Mouse (Mus musculus) adrenal gland, postnatal 10 days (tissue): Measurements from ENCODE around the gene Pafah1b2. TPM values are rescaled to one million over a fixed set of nuclear protein-coding genes. Genes with fewer than 3 reads are reported as not detected.
A peak's percentile ranks its signal among the peaks of the same experiment; 100 is the strongest.

Experiments used
- DNase-seq: peaks from one replicate; pipeline ENCODE4 v3.0.0; 2021; ENCODE audit warnings: mixed read lengths
- total RNA-seq, 2 experiments: library from RNA; stranded (reverse); gene quantifications; 2 replicates each; pipeline ENCODE4 v1.2.3; 2021

The Pafah1b2 gene
- total RNA-seq, 2 experiments from 2014 or later = 118 to 119 TPM

DNA sequence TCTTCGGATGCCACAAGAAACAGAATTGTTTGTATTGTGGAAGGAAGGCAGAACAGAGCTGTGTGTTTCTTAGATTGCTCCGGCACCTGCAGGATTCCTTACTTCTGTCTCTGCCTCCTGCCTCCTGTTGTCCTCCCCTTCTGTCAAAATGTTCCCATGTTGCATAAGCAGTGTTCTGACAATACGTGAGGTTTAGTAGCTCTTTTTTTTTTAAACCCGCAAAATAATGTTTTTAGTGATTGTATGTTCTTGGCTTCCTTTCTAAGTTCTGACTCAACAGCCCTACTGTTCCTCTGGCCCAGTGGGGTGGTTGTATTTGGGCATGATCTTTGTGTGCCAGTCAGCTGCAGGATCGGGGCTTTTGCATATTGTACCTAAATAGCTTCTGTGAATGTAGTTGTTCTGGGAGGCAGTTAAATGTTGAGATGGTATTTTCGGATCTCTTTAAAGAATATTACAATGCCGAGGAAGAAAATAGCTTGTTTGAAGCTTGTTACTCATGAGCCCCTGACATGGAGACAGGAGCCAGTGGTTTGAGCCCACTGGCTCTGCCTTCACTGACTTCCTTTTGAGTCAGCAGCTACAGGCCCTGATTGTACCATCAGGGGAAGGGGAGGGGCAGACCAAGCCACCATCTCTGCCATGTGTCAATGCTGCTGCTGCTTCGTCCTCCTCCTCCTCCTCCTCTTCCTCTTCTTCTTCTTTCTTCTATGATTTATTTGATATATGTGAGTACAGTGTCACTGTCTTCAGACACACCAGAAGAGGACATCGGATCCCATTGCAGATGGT, 13.8 kb upstream of the Pafah1b2 start:
- DNase-seq = no peak

DNA sequence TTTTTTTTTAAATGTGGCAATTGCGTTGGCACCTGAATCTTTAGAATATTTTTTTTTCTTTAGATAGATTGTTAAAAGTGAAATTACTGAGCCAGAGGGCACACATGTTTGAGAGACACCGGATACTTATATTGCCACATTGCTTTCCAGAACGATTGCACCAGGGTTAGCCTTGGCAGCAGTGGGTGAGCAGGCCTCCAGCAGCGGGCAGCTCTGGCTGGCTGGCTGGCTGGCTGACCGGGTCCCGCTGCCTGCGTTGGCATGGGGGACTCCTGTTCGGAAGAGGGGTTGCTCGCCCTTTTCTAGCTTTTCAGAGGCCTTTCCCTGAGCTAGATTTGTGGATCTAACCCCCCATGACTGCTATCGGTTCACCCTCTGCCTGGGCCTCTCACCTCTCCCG, 11.1 kb upstream of the Pafah1b2 start:
- peak; percentile 68 for DNase-seq

DNA sequence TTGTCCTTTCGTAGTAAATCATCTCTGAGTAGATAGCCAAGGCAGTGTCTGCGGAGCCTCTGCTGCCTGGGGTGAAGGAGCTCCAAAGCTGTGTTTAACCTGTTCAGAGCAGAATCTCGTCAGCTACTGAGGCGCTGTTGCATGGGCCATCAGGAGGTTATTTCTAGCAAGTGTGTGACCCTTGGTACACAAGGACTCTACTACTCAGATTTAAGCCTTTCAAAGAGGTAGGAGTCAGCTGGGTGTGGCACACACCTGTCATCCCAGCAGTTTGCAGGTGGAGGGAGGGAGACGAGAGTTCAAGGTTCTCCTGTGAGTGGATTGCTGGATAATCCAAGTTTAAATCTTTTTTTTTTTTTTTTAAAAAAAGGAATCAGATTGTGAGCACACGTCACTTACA, 7.5 kb upstream of the Pafah1b2 start:
- DNase-seq = no peak

DNA sequence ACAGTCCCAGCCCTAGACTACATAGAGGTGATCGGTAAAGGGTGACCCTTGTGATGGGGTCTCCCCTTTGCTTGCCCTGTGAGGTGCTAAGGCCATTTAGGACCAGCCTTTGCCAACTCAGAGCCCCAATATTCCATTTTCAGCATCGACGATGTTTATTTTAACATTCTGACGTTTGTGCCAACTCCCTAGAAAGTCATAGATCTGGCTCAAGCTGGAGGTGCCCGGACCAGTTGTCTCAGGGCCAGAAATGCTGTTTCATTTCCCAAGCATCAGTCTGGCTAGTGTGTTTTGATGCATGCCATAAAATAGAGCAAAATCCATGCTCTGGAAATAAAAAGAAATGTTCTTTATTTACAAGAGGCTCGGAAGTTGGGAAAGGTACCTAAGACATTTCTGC, 5.8 kb upstream of the Pafah1b2 start:
- peak; percentile 42 for DNase-seq

DNA sequence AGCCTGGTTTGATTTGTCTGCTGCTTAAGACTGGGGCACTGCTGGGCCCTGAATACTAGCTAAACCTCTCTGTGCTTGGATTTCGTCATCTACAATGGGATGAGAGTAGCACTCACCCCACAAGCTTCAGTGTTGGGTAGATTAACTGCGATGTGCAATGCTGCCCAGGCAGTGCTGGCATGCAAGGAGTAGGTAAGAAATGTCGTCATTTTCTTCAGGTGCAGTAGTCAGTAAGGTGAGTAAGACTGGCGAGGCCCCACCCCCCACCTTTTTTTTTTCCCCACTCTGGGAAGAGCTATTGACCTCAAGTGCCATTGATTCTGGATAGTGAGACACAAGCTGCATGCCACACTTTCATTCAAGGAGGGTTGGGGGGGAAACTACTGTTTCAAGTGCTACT, 3.9 kb upstream of the Pafah1b2 start:
- no peak for DNase-seq

DNA sequence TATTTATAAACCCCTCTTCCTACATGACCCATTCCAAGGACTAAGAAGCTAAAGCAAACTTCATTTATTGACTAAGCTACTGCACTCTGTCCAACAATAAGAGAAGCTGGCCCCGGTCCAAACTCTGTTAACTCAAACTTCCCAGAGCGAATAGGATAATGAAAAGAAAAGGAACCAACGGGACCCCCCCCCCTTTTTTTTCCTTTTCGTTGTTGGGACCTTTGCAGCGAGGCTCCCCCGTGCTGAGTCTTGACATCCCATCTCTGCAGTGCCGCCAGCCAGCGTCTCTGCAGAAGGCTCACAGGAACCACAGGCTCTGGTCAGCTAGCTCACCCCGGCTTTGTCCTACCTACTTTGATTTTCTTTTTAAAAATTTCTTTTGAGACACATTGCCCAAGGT, 3.3 kb upstream of the Pafah1b2 start:
- peak; percentile 80 for DNase-seq

DNA sequence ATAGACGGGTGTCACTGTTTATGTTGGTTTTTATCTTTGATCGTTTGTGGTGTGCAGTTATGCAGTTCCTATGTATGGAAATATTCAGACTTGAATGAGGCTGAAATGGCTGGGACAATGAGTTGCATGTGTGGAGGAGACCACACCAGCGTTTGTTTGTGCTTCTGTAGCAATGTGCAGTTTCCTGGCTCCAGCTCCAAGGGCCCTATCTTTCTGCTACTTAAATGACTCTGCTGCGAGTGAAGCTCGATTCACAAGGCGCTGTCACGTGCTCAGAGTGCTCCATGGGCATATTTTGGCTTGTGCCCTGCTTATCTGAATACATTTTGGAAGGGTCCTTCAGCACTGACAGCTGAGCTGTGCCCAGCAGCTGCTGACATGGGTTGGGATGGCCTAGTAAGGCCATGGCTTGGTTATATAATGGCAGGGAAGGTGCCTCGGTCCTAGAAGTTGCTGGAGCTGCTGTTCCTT, 2.6 kb upstream of the Pafah1b2 start:
- peak; percentile 57 for DNase-seq

DNA sequence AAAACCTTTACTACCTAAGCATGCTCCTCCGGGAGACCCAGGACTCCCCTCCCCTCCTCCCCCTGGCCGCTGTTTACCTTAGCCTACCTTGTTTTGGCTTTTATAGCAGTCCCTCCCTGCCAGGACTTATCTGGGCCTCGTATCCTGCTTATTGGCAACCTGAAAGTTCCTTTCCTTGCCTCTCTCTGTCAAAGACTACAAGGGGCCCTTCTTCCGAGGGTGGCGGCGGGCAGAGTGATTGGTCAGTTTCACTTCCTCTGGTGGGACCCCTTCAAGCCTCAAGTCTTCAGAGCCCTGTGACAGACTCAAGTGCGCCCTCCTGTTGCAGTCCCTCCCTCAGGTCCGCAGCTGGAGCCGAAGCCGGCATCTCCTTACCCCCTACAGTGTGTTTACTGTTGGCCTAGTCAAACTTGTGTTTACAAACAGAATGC, 1.8 kb upstream of the Pafah1b2 start:
- DNase-seq = peak; percentile 53

DNA sequence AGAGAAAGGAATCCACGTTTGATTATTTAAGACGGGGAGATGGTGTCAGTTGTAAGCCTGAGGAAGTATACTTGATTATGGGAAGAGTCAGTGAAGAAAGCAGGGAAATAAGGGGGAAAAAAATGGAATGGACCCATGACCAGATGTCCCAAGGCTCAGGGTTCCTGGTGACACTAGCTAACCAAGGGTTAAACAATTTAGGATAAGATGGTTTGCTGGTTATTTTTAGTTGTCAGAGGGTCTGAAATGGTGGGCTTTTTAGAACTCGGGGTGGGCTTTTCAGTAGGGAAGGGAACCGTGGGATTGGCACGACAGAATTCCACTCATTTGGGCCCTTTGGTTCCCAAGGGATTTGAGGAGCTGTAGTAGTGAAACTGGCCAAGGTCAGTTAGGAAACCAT, 1.1 kb upstream of the Pafah1b2 start:
- no peak for DNase-seq

DNA sequence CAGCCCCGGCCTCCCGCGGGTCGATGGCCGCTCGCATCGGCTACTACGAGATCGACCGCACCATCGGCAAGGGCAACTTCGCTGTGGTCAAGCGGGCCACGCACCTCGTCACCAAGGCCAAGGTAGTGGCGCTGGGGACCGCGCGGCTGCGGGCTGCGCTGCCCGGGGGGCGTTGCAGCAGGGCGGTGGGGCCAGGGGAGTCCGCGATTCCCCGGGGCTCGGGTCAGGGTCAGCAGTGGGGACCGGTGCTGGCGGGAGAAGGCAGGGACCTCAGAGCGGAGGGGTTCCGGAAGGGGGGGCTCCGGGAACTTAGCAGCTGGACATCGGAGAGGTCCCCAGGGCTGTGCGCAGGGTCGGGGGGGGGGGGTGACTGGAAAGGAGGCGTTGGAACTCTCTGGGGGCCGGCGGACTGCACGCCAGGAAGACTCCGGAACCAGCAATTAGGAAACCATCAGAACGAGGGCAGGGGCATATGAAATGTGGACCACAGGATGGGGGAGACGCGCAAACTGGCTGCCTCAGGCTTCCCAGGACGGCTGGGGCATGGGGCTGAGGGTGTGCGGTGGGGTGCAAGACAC, 608 bp upstream of the Pafah1b2 start:
- peak; percentile 71 for DNase-seq

DNA sequence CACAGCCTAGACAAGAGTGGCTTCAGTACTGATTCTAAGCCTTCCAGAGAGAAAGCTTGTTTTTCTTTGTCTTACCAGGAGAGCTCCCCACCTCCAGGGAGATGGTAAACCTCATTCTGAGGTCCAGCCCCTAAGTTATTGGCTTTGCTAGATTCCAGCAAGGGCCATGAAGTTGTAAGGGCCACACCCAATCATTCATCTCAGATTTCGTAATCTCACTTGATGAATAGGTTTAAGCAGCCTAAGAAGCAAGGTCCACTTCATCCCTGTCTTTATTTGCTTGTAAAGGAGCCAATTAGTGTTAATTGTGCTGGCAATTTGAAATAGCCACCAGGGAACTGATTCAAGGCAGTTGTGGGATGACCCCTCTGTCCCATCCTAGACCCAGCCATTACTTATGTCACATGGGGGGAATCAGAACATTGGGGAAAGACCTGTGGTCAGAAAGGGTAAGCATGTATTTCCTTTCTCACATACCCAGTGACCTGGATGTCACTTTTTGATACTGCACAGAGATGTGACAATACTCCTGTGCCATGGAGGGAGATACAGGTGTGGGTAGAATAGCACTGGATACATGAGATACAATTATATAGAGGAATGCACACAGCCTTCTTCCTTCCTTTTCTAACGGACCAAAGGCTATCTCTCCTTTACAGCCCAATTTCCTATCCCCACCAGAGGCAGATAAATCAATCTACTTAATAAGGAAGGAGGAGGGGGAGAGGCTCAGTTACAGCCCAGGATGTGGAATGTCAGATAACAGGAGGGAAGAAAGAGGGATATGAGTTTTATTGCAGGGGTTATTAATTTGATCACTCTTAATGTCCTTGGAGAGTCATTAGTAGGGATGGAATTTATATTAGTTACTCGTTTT, 1.2 kb downstream of the Pafah1b2 start:
- DNase-seq = no peak

DNA sequence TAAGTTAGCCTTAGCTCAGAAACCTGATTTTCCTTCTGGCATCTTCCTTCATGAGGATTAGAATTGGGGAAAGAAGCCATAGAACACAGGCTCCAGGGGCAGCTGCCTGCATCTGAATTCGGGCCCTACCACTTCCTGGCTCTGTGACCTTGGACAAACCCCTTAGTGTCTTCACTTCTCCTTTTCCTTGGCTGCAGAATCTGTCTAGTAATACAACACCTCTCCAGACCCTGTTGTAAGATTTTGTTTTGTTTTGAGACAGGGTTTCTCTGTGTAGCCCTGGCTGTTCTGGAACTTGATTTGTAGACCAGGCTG, 2.9 kb downstream of the Pafah1b2 start:
- no peak for DNase-seq

DNA sequence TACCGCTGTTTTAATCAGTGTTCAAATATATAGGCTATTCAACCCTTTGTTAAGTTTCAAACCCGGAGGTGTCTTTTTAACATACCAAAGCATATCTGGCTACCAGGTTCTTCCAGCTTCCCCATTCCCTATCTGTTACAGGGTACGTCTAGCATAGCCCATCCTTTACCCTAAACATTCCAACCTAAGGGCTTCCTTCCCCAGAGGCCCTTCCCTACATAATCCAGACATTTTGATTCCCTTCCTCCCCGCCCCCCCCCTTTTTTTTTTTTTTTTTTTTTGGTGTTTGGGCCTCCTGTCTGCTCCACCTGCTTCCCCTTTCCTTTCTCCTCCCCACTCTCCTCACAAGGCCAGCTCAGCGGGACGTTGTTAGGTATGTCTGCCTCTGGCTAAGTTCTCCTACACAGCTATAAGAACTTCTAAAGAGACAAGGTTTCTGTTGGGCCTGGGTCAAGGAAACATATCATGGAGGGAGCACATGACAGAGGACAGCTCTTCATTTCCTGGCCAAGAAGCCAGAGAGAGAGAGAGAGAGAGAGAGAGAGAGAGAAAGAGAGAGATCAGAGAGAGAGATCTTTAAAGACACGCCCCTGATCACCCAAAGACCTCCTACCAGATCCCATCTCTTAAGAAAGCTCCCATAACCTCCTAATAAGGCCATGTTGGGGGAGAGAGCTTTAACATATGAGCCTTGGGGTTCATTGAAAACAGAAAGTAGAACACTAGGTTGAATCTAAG, 3.4 kb downstream of the Pafah1b2 start:
- no peak for DNase-seq

DNA sequence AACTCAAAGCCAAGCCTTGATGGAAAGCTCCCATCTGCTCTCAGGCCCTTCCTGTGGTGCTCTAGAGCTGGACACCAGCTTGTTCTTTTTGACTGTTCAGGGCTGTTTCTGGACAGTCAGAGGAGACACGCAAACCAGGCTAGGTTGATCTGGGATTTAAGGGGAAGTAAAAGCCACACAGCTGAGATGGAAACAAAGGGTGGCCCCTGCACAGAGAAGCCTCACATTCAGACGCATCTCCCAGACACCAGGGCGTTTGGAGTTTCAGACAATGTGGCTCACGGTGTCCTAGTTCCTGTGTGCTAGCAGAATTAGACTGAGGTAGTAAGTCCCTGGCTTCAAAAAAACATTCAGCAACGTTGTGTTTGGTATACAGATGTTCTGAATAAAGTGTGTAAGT, 6.3 kb downstream of the Pafah1b2 start:
- no peak for DNase-seq

DNA sequence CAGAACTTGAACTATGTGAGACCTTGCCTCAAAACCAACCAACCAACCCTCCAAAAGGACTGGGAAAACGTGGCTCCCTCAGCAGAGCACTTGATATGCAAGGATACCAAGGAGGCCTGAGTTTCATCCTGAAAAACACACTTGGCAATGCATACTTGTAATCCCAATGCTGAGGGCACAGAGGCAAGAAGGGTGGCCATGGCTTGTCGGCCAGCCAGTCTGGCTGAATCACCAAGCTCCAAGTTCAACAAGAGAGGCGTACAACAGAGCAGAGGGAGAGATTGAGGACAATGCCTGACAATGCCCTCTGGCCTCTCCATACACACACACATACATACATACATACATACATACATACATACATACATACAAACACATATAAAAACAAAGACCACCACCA, 8.0 kb downstream of the Pafah1b2 start:
- DNase-seq = no peak

DNA sequence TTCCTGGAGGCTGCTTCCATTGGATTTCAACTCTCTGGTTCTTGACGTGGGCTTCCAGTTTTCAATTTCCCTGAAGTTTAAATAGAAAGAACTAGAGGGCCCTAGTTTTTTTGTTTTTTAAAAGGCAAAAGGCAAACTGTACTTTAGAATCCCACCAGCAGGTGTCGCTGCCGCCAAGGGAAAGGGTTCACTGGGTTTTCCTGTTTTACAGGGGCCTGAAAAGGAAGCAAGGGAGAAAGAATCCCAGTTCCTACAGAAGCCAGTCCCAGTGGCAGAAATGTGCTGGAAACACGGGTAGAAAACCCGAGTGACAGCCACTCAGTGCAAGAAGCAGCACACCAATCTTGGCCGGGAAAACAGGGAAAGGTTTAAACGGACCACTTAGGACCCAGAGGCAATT, 8.8 kb downstream of the Pafah1b2 start:
- peak; percentile 92 for DNase-seq

DNA sequence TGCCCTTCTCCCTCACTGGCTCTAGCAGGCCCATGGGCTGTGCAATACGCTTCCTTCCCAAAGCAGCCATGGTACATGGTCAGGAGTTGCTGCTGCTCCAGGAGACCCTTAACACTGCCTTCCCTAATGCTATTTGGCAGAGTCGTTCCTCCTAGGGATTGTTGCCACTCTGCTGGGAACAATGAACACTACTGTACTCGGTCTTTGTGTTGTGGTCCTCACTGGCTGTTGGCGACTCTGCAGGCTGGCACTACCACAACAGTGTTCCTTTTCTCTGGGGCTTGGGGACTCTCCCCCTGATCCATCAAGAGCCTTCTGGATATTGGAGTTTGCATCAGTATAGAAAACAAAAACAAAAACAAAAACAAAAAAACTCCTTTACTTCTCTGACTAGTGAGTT, 13.5 kb downstream of the Pafah1b2 start:
- no peak for DNase-seq

DNA sequence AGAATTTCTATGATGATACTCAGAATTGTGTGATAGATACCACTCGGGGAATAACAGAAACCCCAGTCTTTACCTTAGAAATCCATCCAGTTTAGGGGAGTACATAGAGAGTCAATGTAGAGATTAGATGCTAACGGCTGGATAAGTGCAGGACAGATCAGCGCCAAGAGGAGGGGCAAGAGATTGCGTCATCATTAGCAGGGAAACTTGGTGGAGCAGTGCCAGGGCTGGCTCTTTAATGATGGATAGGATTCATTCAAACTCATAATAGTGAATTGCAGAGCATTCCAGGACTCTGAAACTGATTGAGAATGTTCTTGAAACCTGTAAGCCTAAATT, 27.3 kb downstream of the Pafah1b2 start:
- DNase-seq = peak; percentile 86

DNA sequence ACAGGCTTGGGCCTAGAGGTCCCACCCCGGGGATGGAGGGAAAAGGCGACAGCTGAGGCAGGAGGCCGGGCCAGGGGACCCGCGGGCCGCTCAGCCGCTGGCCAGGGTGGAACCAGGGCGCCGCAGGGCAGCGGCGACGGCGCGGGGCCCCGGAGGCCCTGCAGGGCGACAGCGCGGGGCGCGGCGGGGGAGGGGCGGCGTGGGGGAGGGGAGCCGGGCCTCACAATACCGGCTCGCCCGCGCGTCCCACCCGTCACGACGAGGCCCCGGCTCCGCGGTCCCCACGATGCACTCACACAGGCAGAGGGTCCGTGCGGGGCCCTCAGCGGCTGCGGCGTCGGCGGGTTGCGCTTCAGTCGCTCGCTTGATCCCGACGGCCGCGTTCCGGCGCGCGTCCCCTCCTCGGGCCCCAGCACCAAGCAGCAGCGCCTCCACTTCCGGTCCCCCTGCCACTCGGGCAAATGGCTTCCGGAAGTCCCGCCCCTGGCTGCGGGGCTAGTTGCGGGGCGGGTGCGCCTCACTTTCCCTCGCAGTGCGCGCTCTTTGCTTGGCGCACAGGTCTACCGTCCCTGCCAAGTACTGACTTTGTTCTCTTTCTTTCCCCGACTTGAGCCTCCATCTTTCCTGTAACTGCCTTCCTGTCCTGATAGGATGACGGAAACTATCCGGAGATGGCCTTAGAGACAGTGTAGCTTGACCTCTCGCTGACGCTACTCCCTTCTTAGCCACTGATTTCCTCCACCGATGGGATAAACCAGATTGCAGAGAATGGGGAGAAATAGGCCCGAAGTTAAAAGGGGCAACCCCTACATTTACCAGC, 27.9 kb downstream of the Pafah1b2 start:
- DNase-seq = peak; percentile 94

DNA sequence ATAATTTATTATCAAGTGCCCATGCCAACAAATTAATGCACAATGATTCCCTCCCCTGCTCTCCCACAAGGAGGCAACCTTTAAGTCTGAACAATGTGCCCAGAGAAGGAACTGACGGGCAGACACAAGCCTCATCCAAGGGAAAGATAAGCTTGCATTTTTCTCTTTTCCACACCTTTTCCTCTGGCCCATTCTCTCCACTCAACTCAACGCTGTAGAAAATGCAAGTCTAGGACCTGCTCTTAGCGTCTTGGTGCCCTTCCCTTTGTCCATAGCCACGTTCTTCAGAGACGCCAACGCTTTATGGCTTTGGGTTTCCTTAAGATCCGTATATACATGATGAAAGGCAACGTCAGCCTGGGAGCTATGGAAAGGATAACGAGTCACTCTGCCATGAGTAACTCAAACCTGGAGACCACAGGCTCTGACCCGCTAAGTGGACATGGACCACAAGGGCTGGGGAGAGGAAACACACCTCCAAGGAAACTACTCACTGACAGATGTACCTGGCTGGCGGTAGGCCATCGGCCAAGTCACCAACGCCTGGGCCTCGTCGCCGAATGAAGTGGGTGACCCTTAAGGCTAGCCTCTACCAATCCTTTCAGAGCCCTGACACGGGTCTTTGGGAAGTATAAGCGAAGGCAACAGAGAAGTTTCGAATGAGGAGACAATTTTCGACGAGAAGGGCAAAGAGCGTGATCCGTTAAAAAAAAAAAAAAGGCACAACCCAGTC, 28.6 kb downstream of the Pafah1b2 start:
- peak; percentile 46 for DNase-seq

DNA sequence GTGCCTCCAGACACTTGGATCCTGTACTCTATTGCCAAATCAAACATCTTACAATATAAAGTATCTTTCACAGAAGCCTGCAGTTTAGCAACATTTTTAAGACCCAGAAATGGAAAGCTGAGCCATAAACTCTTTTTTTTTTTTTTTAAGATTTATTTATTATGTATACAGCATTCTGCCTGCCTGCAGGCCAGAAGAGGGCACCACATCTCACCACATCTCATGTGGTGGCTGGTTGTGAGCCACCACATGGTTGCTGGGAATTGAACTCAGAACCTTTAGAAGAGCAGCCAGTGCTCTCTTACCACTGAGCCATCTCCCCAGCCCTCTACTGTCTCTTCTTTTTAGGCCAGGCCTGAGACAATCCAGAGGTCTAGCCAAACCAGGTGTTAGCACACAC, 31.2 kb downstream of the Pafah1b2 start:
- DNase-seq = no peak
